Mouse (Mus musculus) A20 (cell line): ENCODE measurements around the gene Mvk.

Source experiments
- DNase-seq: peaks from one replicate; pipeline ENCODE4 v3.0.0-alpha.2; 2011; ENCODE audit warnings: low read depth, low spot score

Gene Mvk

DNA sequence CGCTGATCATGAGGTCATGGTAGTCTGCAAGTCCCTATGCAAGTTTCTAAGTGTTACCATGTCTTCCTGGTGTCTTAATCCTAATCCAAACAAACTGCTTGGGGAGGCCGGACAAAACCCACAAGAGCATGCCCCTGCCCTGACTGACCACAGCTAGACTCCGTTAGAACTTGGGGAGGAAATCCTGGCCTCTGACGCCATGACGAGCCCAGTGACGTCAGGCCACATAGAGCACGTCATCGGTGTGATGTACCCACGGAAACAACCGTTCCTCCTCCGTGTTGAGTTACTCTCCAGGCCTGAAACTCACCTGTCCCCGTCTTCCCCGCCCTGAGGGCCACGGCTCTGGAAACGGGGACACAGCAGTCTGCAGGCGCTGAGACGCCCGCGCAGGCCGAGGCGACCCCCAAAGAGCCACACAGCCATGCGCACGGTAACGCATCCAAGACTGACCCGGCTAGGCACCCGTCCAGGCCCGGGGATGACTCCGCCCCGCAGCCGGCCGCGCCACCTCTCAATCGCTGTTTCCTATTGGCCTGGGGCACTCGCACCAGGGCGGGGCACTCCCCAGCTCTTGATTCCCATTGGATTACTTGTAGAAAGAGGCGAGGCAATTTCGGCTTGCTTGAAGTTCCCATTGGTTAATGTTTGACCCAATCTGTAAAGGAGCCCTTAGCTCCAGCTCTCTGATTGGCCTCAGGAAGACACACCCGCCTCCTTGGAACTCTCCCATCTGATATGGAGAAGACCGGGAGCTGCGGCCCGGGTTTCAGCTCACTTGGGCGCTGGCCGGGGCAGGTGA lies at the start of gene Mvk, which contains the start of gene Mmab:
Mvk (plus strand) TSS at position 704 of the 802 bp plus-strand sequence.
Mmab (minus strand) TSS at position 495 of the 802 bp plus-strand sequence.
- DNase-seq: peak; percentile 99

GRCm38 (mm10) chr5:114406592-114406991 lies 37.5 kb upstream of the Mvk start:
- no peak for DNase-seq

GRCm38 (mm10) chr5:114407269-114407668 lies 36.8 kb upstream of the Mvk start:
- DNase-seq: no peak

- DNase-seq: no peak
These were observed 36.3 kb upstream of the Mvk start for GRCm38 (mm10) chr5:114407810-114408209.

- no peak for DNase-seq
These were observed 35.2 kb upstream of the Mvk start for GRCm38 (mm10) chr5:114408846-114409245.

DNA sequence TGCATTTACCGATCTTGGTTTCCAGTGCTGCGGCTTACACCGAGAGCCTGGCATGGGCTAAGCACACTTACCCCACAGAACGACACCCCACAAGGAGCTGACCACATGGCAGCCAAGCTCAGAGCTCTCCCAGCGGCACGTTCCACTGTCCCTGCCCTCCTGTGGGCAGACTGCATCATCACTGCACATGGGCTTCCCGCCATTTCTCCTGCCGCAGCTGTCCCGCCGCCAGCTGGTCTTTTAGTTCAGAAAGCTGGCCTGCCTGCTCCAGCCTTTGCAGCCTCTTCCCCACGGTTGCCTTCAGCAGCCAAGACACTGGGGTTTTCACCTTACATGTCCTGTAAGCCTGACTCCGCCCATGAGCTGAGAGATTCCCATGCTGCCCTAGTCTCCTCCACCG lies 33.6 kb upstream of the Mvk start:
- no peak for DNase-seq

GRCm38 (mm10) chr5:114412361-114412998 lies 31.6 kb upstream of the Mvk start:
- no peak for DNase-seq

GRCm38 (mm10) chr5:114413067-114413735 lies 30.9 kb upstream of the Mvk start:
- DNase-seq: no peak

DNA sequence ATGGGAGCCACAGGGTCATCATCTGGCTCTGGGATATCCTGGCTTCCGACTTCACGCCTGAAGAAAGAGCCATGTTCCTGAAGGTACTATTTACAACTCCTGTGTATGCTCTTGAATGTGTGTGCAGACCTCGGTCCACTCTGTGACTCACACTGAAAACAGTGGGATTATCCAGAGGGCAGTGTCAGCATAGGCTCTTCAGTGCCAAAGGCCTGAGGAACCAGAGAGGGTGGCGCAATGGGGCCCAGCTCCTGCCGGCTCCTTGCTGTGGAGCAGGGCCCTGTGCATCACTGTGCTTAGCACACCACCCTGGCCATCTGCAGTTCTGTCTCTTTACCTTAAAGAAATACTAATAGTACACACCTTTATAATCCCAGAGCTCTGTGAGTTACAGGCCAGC lies 28.5 kb upstream of the Mvk start:
- DNase-seq: no peak

GRCm38 (mm10) chr5:114416855-114417254 lies 27.2 kb upstream of the Mvk start:
- no peak for DNase-seq

GRCm38 (mm10) chr5:114418541-114418940 lies 25.5 kb upstream of the Mvk start:
- DNase-seq: peak; percentile 23

GRCm38 (mm10) chr5:114421561-114422298 lies 22.3 kb upstream of the Mvk start:
- no peak for DNase-seq

DNA sequence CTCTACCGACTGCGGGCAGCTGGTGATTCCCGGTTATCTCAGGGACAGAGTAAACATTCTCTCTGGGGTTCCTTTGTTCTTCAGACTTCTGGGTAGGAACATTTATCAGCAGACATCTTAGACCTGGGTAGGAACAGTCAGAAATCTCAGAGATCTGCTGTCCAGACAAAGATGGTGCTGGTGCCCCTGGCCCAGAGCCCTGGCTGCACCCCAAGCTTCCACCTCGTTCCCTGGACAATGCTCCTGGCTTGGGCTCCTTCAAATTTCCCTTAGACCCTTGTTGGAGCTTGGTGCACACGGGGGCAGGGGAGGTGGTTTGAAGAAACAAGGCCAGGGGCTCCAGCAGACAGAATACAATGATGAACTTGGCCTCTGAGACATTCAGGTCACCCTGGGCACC lies 21.5 kb upstream of the Mvk start:
- no peak for DNase-seq

DNA sequence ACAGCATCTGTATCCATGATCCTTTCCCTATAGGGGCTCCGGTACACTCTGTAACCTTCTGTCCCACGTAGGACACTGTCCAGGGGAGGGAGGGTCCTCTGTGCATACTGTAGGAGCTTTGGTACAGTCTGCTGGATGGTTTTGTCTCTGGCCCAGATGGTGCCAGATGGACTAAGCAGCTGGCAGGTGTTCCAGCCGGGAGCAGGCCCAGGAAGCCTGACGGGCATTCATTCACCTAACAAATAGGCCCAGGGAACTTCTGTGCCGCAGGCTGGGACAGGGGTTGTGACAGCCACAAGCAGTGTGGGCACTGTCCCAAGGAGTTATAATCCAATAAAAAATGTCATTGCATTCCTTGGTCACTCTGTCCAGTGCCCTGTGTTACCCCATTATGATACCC lies 20.1 kb upstream of the Mvk start:
- DNase-seq: no peak

GRCm38 (mm10) chr5:114426732-114427131 lies 17.3 kb upstream of the Mvk start:
- no peak for DNase-seq

- DNase-seq: no peak
These were observed 15.4 kb upstream of the Mvk start for GRCm38 (mm10) chr5:114428621-114429020.

- no peak for DNase-seq
These were observed 14.3 kb upstream of the Mvk start for GRCm38 (mm10) chr5:114429781-114430180.

- DNase-seq: no peak
These were observed 9.7 kb upstream of the Mvk start for GRCm38 (mm10) chr5:114434359-114434758.

GRCm38 (mm10) chr5:114435588-114435987 lies 8.5 kb upstream of the Mvk start:
- DNase-seq: no peak

DNA sequence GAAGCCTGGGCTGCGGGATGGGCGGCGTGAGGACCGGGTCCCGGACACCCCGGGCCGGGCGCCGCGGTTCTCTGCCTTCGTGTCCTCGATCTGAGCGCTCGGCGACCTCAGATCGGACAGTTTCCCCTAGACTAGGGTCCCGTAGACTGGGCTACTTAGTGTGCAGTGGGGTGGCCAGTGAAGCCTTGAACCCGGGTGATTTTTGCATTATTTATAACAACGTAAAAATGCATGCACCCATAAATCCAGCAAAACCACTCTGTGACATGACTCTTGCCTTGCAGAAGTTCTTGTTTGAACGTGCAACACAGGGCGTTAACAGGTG lies 261 bp downstream of the Mvk start:
- no peak for DNase-seq

- DNase-seq: no peak
These were observed 4.9 kb downstream of the Mvk start for GRCm38 (mm10) chr5:114449011-114449410.

DNA sequence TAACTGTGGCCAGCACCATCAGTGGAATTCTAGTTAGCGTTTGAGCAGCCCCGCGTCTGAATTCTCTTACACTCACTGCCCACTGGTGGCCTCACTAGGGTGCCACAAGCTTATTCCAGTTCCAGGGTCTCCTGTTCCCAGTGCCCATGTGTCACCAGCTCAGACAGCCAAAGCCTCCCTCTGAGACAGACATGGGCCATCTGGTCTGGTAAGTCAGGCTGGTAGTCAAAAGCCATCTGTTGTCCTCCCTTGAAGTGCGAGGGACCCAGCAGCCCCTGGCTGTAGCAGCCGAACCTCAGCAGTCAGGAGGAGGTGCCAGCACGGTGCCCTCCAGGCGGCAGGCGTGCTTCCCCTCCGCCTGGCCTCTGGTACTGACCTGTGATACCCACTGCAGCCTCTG lies 12.2 kb downstream of the Mvk start:
- no peak for DNase-seq
